Mouse (Mus musculus) liver, embryonic 11.5 days (tissue): ENCODE data around the gene Kcnc1. TPM values are rescaled to one million over a fixed set of nuclear protein-coding genes. Genes with fewer than 3 reads are reported as not detected.

Experiments used
- ATAC-seq: fragments of 200-750 bp; cut with Nextera tagmentation; replicated peaks from 2 replicates; pipeline ENCODE4 v1.8.0; 2017; ENCODE audit warnings: moderate number of reproducible peaks, mild to moderate bottlenecking, moderate TSS enrichment, moderate library complexity; ENCODE audit not compliant: low FRiP score
- DNase-seq: peaks from one replicate; pipeline ENCODE4 v3.0.0-alpha.2; 2017; ENCODE audit warnings: low spot score
- H3K27ac ChIP-seq: fragments of 300-500 bp; sonication (generic); 2 replicates; pipeline ENCODE4 v1.5.1; 2014; ENCODE audit warnings: mild to moderate bottlenecking, low read depth, low read length, control low read depth
- H3K27me3 ChIP-seq: fragments of 300-500 bp; sonication (generic); replicated peaks from 2 replicates; pipeline ENCODE4 v1.6.1; 2014; ENCODE audit warnings: low read length, mixed read lengths; ENCODE audit not compliant: control insufficient read depth, insufficient read depth
- H3K36me3 ChIP-seq: fragments of 300-500 bp; sonication (generic); 2 replicates; pipeline ENCODE4 v1.6.1; 2014; ENCODE audit warnings: mild to moderate bottlenecking, low read length, moderate library complexity, mixed read lengths; ENCODE audit not compliant: control insufficient read depth, insufficient read depth
- H3K4me1 ChIP-seq: fragments of 300-500 bp; sonication (generic); replicated peaks from 2 replicates; pipeline ENCODE4 v1.6.1; 2014; ENCODE audit warnings: low read length, mixed read lengths; ENCODE audit not compliant: control insufficient read depth, insufficient read depth
- H3K4me2 ChIP-seq: fragments of 300-500 bp; sonication (generic); 2 replicates; pipeline ENCODE4 v1.6.1; 2014; ENCODE audit warnings: mild to moderate bottlenecking, control low read depth, moderate library complexity
- H3K4me3 ChIP-seq: fragments of 300-500 bp; sonication (generic); 2 replicates; pipeline ENCODE4 v1.5.1; 2014; ENCODE audit warnings: low read depth, low read length, control low read depth
- H3K9ac ChIP-seq: fragments of 300-500 bp; sonication (generic); 2 replicates; pipeline ENCODE4 v1.6.1; 2014; ENCODE audit warnings: low read depth, low read length, control low read depth
- H3K9me3 ChIP-seq: fragments of 300-500 bp; sonication (generic); 2 replicates; pipeline ENCODE4 v1.6.1; 2016; ENCODE audit warnings: low read length, inconsistent platforms, mixed read lengths; ENCODE audit not compliant: control insufficient read depth
- WGBS: fragments of 180-500 bp; shearing (Covaris S2); extraction: QIAGEN DNeasy Blood & Tissue Kit; methylation state at CpG from one replicate; pipeline ENCODE4 v1.1.7; 2014; 5-methylcytosine and 5-hydroxymethylcytosine counted together
- polyA plus RNA-seq: library from polyadenylated mRNA; unstranded; fragments of >200 nt; fragmentation: Nextera tagmentation; extraction: Ambion mirVana; gene quantifications from 2 replicates; pipeline ENCODE4 v1.2.1, GENCODE M21; 2014

The Kcnc1 gene
- polyA plus RNA-seq, 1 experiment from 2014 or later: 0.32 TPM

DNA sequence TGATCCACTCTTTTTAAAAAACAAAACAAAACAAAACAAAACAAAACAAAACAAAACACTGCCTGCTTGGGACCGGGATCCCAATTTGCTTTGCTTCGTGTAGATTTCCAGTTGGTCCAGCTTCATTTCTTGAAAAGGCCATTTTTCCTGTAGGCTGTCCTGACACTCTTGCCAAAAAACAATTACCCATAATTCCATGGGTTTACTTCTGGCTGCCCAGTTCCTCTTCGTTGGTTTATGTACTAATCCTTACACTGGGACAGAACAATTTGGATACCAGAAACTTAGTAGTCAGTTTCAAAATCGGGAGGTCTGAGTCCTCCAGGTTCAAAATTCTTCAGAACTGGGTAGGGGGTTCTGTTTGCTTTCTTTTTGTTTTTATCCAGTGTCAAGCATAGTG lies 6.1 kb upstream of the Kcnc1 start:
- ATAC-seq (no peak), DNase-seq (no peak)
- Histone ChIP-seq H3K4me1 (no peaks in the 10 kb centered on the region), H3K9ac (no peak overlapping the region), H3K4me2 (no peak overlapping the region), H3K27ac (no peak overlapping the region), H3K9me3 (no peaks in the 10 kb centered on the region), H3K36me3 (no peaks in the 10 kb centered on the region), H3K4me3 (no peak overlapping the region), H3K27me3 (peaks cover 24% of the 10 kb centered on the region)
- 63% methylated on average over 4 of the region's 4 CpGs for WGBS

DNA sequence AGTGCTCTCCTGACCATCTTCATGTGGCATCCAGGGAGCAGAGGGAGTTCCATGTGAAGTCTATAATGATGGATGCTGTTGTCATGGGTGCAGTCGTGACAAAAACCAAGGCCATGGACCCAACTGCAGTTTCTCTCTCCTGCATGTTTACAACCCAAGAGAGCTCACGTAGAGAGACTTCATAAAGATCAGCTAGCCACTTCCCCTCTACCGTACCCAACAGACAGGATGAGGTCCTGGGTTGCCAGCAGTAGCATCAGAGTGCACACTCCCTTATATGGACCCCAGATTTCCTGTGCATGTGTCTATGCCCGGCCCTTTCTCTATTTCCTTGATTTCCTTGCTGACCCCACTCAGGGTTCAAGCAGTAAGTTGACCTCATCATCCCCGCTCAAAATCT lies 4.6 kb upstream of the Kcnc1 start:
- ATAC-seq (no peak), DNase-seq (no peak)
- no peaks in the 10 kb centered on the region for H3K36me3 ChIP-seq
- 34% methylated on average over 5 of the region's 5 CpGs for WGBS
- no peak overlapping the region for H3K4me2 ChIP-seq
- no peak overlapping the region for H3K27ac ChIP-seq
- H3K9me3 ChIP-seq: no peaks in the 10 kb centered on the region
- no peak overlapping the region for H3K9ac ChIP-seq
- H3K4me3 ChIP-seq: no peak overlapping the region
- H3K4me1 ChIP-seq: 0 out of 2 replicates have a peak, but pooled peaks cover 6% of the 10 kb centered on the region
- H3K27me3 ChIP-seq: peaks cover 34% of the 10 kb centered on the region

- WGBS: 0% methylated on average over 2 of the region's 2 CpGs
- Histone ChIP-seq H3K4me3 (no peak overlapping the region), H3K4me2 (no peak overlapping the region), H3K27ac (no peak overlapping the region), H3K4me1 (0 out of 2 replicates have a peak, but pooled peaks cover 6% of the 10 kb centered on the region), H3K9ac (no peak overlapping the region), H3K27me3 (peaks cover 48% of the 10 kb centered on the region), H3K36me3 (no peaks in the 10 kb centered on the region), H3K9me3 (no peaks in the 10 kb centered on the region)
- DNase-seq (peak; percentile 62), ATAC-seq (no peak)
Measured at GRCm38 (mm10) chr7:46393116-46393515, 3.2 kb upstream of the Kcnc1 start.

DNA sequence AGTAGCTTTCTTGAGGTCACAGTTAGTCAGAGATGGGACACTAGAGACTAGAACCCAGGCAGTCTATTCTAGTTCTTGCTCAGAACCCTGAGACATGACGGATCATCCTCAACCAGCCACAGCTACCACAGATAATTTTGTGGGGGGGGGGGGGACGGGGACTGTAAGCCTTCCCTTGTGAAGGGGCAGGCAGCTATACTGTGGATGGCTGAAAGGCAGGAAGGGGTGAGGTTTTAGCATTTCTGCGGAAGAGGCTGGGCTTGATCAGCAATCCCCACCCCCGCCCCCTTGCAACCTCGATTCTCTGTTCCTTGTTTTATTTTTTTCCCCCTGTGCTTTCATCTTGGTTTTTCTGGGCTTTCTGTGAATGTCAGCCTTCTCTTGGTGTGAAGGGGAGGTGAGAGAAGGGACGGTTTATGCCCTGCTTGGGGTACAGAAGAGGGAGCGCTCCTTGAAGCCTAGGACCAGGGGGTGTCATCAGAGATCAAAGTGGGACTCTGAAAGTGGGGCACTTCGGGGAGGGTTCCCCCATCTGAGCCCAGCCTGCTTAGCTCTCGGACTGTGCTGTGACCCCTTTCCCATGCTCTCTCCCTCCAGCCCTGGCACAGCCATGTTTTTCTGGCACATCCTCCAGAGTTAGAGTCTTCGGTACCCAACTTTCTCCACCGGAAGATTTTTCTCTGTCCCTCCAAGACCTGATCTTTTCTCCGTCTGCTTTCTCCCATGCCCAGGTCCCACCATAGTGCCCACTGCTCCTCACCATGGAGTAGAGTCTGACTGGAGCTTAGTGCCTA lies 2.4 kb upstream of the Kcnc1 start:
- Histone ChIP-seq H3K4me2 (no peak overlapping the region), H3K9me3 (no peaks in the 10 kb centered on the region), H3K27me3 (peaks cover 56% of the 10 kb centered on the region), H3K4me3 (no peak overlapping the region), H3K36me3 (no peaks in the 10 kb centered on the region), H3K4me1 (0 out of 2 replicates have a peak, but pooled peaks cover 6% of the 10 kb centered on the region), H3K27ac (no peak overlapping the region), H3K9ac (no peak overlapping the region)
- 29% methylated on average over 11 of the region's 12 CpGs for WGBS
- ATAC-seq (no peak), DNase-seq (no peak)

DNA sequence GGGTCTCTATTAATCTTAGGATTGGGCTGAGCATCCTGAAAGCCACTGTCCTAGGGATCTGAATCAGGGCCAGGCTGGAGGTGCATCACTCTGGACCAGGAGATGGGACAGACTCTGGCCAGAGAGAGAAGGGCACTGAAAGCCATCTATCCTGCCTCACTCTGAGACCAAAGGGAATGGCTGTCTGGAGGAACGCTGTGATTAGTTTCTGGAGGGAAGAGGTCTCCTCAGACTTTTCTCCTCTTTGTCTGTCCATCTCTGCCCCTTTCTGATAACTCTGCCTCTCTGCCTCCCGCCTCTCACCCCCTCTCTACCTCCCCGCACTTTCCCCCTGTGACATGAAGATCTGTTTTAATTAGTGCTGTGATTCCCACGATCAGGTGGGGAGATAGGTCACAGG lies 1.4 kb upstream of the Kcnc1 start:
- DNase-seq: no peak
- Histone ChIP-seq H3K4me1 (0 out of 2 replicates have a peak, but pooled peaks cover 6% of the 10 kb centered on the region), H3K9ac (no peak overlapping the region), H3K9me3 (no peaks in the 10 kb centered on the region), H3K27me3 (peaks cover 65% of the 10 kb centered on the region), H3K27ac (no peak overlapping the region), H3K4me2 (no peak overlapping the region), H3K36me3 (no peaks in the 10 kb centered on the region), H3K4me3 (no peak overlapping the region)
- 50% methylated on average over 4 of the region's 4 CpGs for WGBS
- ATAC-seq: no peak

GRCm38 (mm10) chr7:46395571-46395970 lies 726 bp upstream of the Kcnc1 start:
- Histone ChIP-seq H3K27me3 (peaks cover 68% of the 10 kb centered on the region), H3K4me1 (0 out of 2 replicates have a peak, but pooled peaks cover 6% of the 10 kb centered on the region), H3K27ac (no peak overlapping the region), H3K9me3 (no peaks in the 10 kb centered on the region), H3K9ac (no peak overlapping the region), H3K4me2 (peak overlapping the region; percentile 79), H3K4me3 (no peak overlapping the region), H3K36me3 (no peaks in the 10 kb centered on the region)
- DNase-seq (no peak), ATAC-seq (no peak)
- WGBS: 47% methylated on average over 6 of the region's 6 CpGs

- Histone ChIP-seq H3K4me3 (peak overlapping the region; percentile 49), H3K27me3 (peaks cover 68% of the 10 kb centered on the region), H3K4me2 (peak overlapping the region; percentile 79), H3K27ac (no peak overlapping the region), H3K9me3 (no peaks in the 10 kb centered on the region), H3K4me1 (0 out of 2 replicates have a peak, but pooled peaks cover 6% of the 10 kb centered on the region), H3K9ac (no peak overlapping the region), H3K36me3 (no peaks in the 10 kb centered on the region)
- ATAC-seq (no peak), DNase-seq (no peak)
- 3% methylated on average over 63 of the region's 64 CpGs for WGBS
Measured at GRCm38 (mm10) chr7:46396928-46397731, 833 bp downstream of the Kcnc1 start.

GRCm38 (mm10) chr7:46397732-46398333 lies 1.5 kb downstream of the Kcnc1 start:
- ATAC-seq (no peak), DNase-seq (no peak)
- WGBS: 11% methylated on average over 70 of the region's 70 CpGs
- Histone ChIP-seq H3K4me2 (no peak overlapping the region; the same call in 1 of the 2 replicates), H3K36me3 (no peaks in the 10 kb centered on the region), H3K27me3 (peaks cover 68% of the 10 kb centered on the region), H3K4me1 (0 out of 2 replicates have a peak, but pooled peaks cover 6% of the 10 kb centered on the region), H3K9me3 (no peaks in the 10 kb centered on the region), H3K27ac (no peak overlapping the region), H3K4me3 (no peak overlapping the region; the same call in 1 of the 2 replicates), H3K9ac (no peak overlapping the region)
